Mouse (Mus musculus) telencephalon, adult 2 months (tissue): ENCODE results near the gene Enpep.

Experiments used
- DNase-seq: peaks from one replicate; pipeline ENCODE4 v3.0.0-alpha.2; 2011; ENCODE audit warnings: low read depth, low spot score

Enpep gene

GRCm38 (mm10) chr3:129332586-129332985, at the start of gene Enpep:
TSS of gene Enpep (minus strand) at chr3:129332720.
- no peak for DNase-seq

GRCm38 (mm10) chr3:129379109-129379508, 46.6 kb upstream of the Enpep start:
- no peak for DNase-seq

GRCm38 (mm10) chr3:129375087-129375486, 42.6 kb upstream of the Enpep start:
- no peak for DNase-seq

- no peak for DNase-seq
These were observed 40.6 kb upstream of the Enpep start for GRCm38 (mm10) chr3:129373108-129373507.

GRCm38 (mm10) chr3:129369491-129369890, 37.0 kb upstream of the Enpep start:
- no peak for DNase-seq

- DNase-seq: no peak
These were observed 33.4 kb upstream of the Enpep start for GRCm38 (mm10) chr3:129365919-129366318.

GRCm38 (mm10) chr3:129364818-129365390, 32.4 kb upstream of the Enpep start:
- no peak for DNase-seq

GRCm38 (mm10) chr3:129363426-129363825, 30.9 kb upstream of the Enpep start:
- DNase-seq: no peak

- no peak for DNase-seq
These were observed 25.6 kb upstream of the Enpep start for GRCm38 (mm10) chr3:129358115-129358514.

- no peak for DNase-seq
These were observed 21.4 kb upstream of the Enpep start for GRCm38 (mm10) chr3:129353901-129354300.

GRCm38 (mm10) chr3:129351320-129351877, 18.9 kb upstream of the Enpep start:
- no peak for DNase-seq

GRCm38 (mm10) chr3:129347277-129347676, 14.8 kb upstream of the Enpep start:
- DNase-seq: no peak

- no peak for DNase-seq
These were observed 10.2 kb upstream of the Enpep start for GRCm38 (mm10) chr3:129342767-129343166.

- no peak for DNase-seq
These were observed 8.5 kb upstream of the Enpep start for GRCm38 (mm10) chr3:129341066-129341465.

GRCm38 (mm10) chr3:129338296-129339091, 6.0 kb upstream of the Enpep start:
- DNase-seq: no peak

GRCm38 (mm10) chr3:129332142-129332541, 378 bp downstream of the Enpep start:
- DNase-seq: no peak

- no peak for DNase-seq
These were observed 1.1 kb downstream of the Enpep start for GRCm38 (mm10) chr3:129331427-129331826.

GRCm38 (mm10) chr3:129328056-129328455, 4.5 kb downstream of the Enpep start:
- DNase-seq: no peak

- DNase-seq: no peak
These were observed 10.9 kb downstream of the Enpep start for GRCm38 (mm10) chr3:129321585-129321984.

GRCm38 (mm10) chr3:129317032-129317729, 15.3 kb downstream of the Enpep start:
- no peak for DNase-seq

GRCm38 (mm10) chr3:129313671-129314415, 18.7 kb downstream of the Enpep start:
- no peak for DNase-seq

GRCm38 (mm10) chr3:129313221-129313620, 19.3 kb downstream of the Enpep start:
- no peak for DNase-seq
